Mouse (Mus musculus): ENCODE data around the gene Card11.
A peak's percentile ranks its signal among the peaks of the same experiment; 100 is the strongest.

Gene Card11

GRCm38 (mm10) chr5:140957106-140957505 lies 43.3 kb downstream of the Card11 start:
- Histone ChIP-seq H3K36me3 (ENCODE audit: control insufficient read depth, insufficient read depth, low read length, poor library complexity, severe bottlenecking) (peaks cover 6% of the 10 kb centered on the region), H3K27me3 (ENCODE audit: control insufficient read depth, insufficient read depth, low read length, poor library complexity, severe bottlenecking) (no peaks in the 10 kb centered on the region)
- peak; percentile 55 for DNase-seq (ENCODE audit: low read depth, low spot score)

GRCm38 (mm10) chr5:140955666-140956065 lies 44.7 kb downstream of the Card11 start:
- no peak for DNase-seq (ENCODE audit: low read depth, low spot score)
- Histone ChIP-seq H3K27me3 (ENCODE audit: control insufficient read depth, insufficient read depth, low read length, poor library complexity, severe bottlenecking) (no peaks in the 10 kb centered on the region), H3K36me3 (ENCODE audit: control insufficient read depth, insufficient read depth, low read length, poor library complexity, severe bottlenecking) (peaks cover 5% of the 10 kb centered on the region)

GRCm38 (mm10) chr5:140951801-140952200 lies 48.6 kb downstream of the Card11 start:
- H3K27me3 ChIP-seq (ENCODE audit: control insufficient read depth, insufficient read depth, low read length, poor library complexity, severe bottlenecking), result no peaks in the 10 kb centered on the region
- H3K36me3 ChIP-seq (ENCODE audit: control insufficient read depth, insufficient read depth, low read length, poor library complexity, severe bottlenecking), result no peaks in the 10 kb centered on the region
- DNase-seq (ENCODE audit: low read depth, low spot score), result peak; percentile 81

- peak; percentile 90 for DNase-seq (ENCODE audit: low read depth, low spot score)
- H3K27me3 ChIP-seq (ENCODE audit: control insufficient read depth, insufficient read depth, low read length, poor library complexity, severe bottlenecking), result no peaks in the 10 kb centered on the region
- no peaks in the 10 kb centered on the region for H3K36me3 ChIP-seq (ENCODE audit: control insufficient read depth, insufficient read depth, low read length, poor library complexity, severe bottlenecking)
Observed at GRCm38 (mm10) chr5:140948009-140948408, 52.4 kb downstream of the Card11 start.

GRCm38 (mm10) chr5:140946034-140946433 lies 54.3 kb downstream of the Card11 start:
- no peak for DNase-seq (ENCODE audit: low read depth, low spot score)
- H3K27me3 ChIP-seq (ENCODE audit: control insufficient read depth, insufficient read depth, low read length, poor library complexity, severe bottlenecking), result no peaks in the 10 kb centered on the region

GRCm38 (mm10) chr5:140944382-140945125 lies 55.8 kb downstream of the Card11 start:
- H3K27me3 ChIP-seq (ENCODE audit: control insufficient read depth, insufficient read depth, low read length, poor library complexity, severe bottlenecking), result no peaks in the 10 kb centered on the region
- DNase-seq (ENCODE audit: low read depth, low spot score), result peak; percentile 64
- H3K36me3 ChIP-seq (ENCODE audit: control insufficient read depth, insufficient read depth, low read length, poor library complexity, severe bottlenecking), result no peaks in the 10 kb centered on the region

More at GRCm38 (mm10) chr5:140946034-140946433, 54.3 kb downstream of the Card11 start:
- H3K36me3 ChIP-seq (ENCODE audit: control insufficient read depth, insufficient read depth, low read length, poor library complexity, severe bottlenecking), result no peaks in the 10 kb centered on the region

GRCm38 (mm10) chr5:140940923-140941491 lies 59.4 kb downstream of the Card11 start:
- H3K36me3 ChIP-seq (ENCODE audit: control insufficient read depth, insufficient read depth, low read length, poor library complexity, severe bottlenecking), result no peaks in the 10 kb centered on the region
- no peaks in the 10 kb centered on the region for H3K27me3 ChIP-seq (ENCODE audit: control insufficient read depth, insufficient read depth, low read length, poor library complexity, severe bottlenecking)

GRCm38 (mm10) chr5:140940257-140940922 lies 60.0 kb downstream of the Card11 start:
- no peak for DNase-seq (ENCODE audit: low read depth, low spot score)
- H3K36me3 ChIP-seq (ENCODE audit: control insufficient read depth, insufficient read depth, low read length, poor library complexity, severe bottlenecking), result no peaks in the 10 kb centered on the region
- H3K27me3 ChIP-seq (ENCODE audit: control insufficient read depth, insufficient read depth, low read length, poor library complexity, severe bottlenecking), result no peaks in the 10 kb centered on the region

More at GRCm38 (mm10) chr5:140940923-140941491, 59.4 kb downstream of the Card11 start:
- DNase-seq (ENCODE audit: low read depth, low spot score), result no peak

GRCm38 (mm10) chr5:140936816-140937215 lies 63.6 kb downstream of the Card11 start:
- H3K36me3 ChIP-seq (ENCODE audit: control insufficient read depth, insufficient read depth, low read length, poor library complexity, severe bottlenecking), result no peaks in the 10 kb centered on the region
- DNase-seq (ENCODE audit: low read depth, low spot score), result no peak
- no peaks in the 10 kb centered on the region for H3K27me3 ChIP-seq (ENCODE audit: control insufficient read depth, insufficient read depth, low read length, poor library complexity, severe bottlenecking)

GRCm38 (mm10) chr5:140935848-140936247 lies 64.5 kb downstream of the Card11 start:
- no peaks in the 10 kb centered on the region for H3K36me3 ChIP-seq (ENCODE audit: control insufficient read depth, insufficient read depth, low read length, poor library complexity, severe bottlenecking)
- no peaks in the 10 kb centered on the region for H3K27me3 ChIP-seq (ENCODE audit: control insufficient read depth, insufficient read depth, low read length, poor library complexity, severe bottlenecking)
- no peak for DNase-seq (ENCODE audit: low read depth, low spot score)

- Histone ChIP-seq H3K27me3 (ENCODE audit: control insufficient read depth, insufficient read depth, low read length, poor library complexity, severe bottlenecking) (no peaks in the 10 kb centered on the region), H3K36me3 (ENCODE audit: control insufficient read depth, insufficient read depth, low read length, poor library complexity, severe bottlenecking) (no peaks in the 10 kb centered on the region)
- DNase-seq (ENCODE audit: low read depth, low spot score), result no peak
Observed at GRCm38 (mm10) chr5:140934639-140935315, 65.6 kb downstream of the Card11 start.

- Histone ChIP-seq H3K36me3 (ENCODE audit: control insufficient read depth, insufficient read depth, low read length, poor library complexity, severe bottlenecking) (peaks cover 1% of the 10 kb centered on the region; the same call in 1 of the 2 replicates), H3K27me3 (ENCODE audit: control insufficient read depth, insufficient read depth, low read length, poor library complexity, severe bottlenecking) (no peaks in the 10 kb centered on the region)
- no peak for DNase-seq (ENCODE audit: low read depth, low spot score)
Observed at GRCm38 (mm10) chr5:140931523-140932229, 68.7 kb downstream of the Card11 start.

- no peak for DNase-seq (ENCODE audit: low read depth, low spot score)
- peaks cover 11% of the 10 kb centered on the region; the same call in 1 of the 2 replicates for H3K36me3 ChIP-seq (ENCODE audit: control insufficient read depth, insufficient read depth, low read length, poor library complexity, severe bottlenecking)
- H3K27me3 ChIP-seq (ENCODE audit: control insufficient read depth, insufficient read depth, low read length, poor library complexity, severe bottlenecking), result no peaks in the 10 kb centered on the region
Observed at GRCm38 (mm10) chr5:140918519-140918918, 81.9 kb downstream of the Card11 start.

- H3K36me3 ChIP-seq (ENCODE audit: control insufficient read depth, insufficient read depth, low read length, poor library complexity, severe bottlenecking), result peaks cover 13% of the 10 kb centered on the region; the same call in 1 of the 2 replicates
- no peaks in the 10 kb centered on the region for H3K27me3 ChIP-seq (ENCODE audit: control insufficient read depth, insufficient read depth, low read length, poor library complexity, severe bottlenecking)
- peak; percentile 36 for DNase-seq (ENCODE audit: low read depth, low spot score)
Observed at GRCm38 (mm10) chr5:140917807-140918206, 82.6 kb downstream of the Card11 start.

All from splenic B cell, adult 2 months (primary cell).